Comparison of ENCODE assay signal across 8 mouse cellular contexts in the genomic region with DNA sequence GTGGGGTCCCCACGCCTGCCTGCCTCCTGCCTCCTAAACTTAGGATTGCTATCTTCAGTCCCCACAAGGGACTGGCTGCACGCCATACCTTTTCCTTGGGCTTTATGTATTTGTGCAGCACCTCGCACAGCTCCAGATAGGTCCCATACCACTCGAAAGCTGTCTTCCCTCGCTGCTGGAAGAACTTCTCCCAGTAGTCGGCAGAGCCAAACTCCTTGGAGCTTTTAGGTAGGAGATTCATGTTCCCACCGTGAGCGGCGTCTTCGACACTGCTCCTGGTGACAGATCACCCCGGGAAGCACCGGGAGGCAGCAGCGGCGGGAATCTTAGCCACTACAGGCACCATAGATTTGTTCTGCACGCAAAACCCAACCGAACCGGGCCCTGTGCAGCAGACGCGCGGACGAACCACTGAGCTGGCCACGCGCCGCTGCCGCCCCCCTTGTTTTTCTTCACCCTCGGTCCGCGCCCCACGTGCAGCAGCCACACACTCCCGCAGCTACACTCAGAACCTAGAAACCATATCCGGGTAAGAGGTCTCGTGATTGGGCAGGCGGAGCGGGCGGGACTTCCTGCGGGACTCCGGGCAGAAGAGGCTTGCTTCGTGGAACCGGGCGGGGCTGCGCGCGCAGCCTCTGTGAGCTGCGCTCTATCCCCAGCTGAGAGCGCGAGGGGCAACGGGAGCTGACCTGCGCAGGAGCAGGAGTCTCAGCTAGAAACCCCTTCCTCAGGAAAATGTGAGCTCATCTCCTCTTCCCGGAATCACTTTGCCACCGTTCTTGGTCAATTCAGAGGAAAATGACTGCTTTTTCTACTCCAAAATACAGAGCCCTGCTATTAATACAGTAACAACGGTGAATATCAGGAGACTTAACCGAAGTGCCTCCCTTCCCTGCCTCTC. TPM values are rescaled to one million over a fixed set of nuclear protein-coding genes. Genes with fewer than 3 reads are reported as not detected.
DNase-seq lines count a peak whose midpoint lies in the region; ATAC-seq and TF ChIP-seq lines count a peak whose summit lies in the region.

A gene (minus strand): TSS at position 536 of the 901 bp plus-strand sequence.

- TF ChIP-seq CTCF in lung, adult 2 months (IDR thresholded peaks at IDR 0.05; ENCODE audit: insufficient read depth, low read length) = no peak
- no peak for TF ChIP-seq CTCF in olfactory bulb, adult 2 months (IDR thresholded peaks at IDR 0.05; ENCODE audit: insufficient read depth, low read depth, low read length)
- TF ChIP-seq CTCF in thymus, adult 2 months (IDR thresholded peaks at IDR 0.05; ENCODE audit: borderline replicate concordance, control insufficient read depth, extremely low read depth, insufficient read depth, low read length, poor library complexity) = peak; percentile 68; the same call in 1 of the 2 replicates

- peaks cover 12% of the 10 kb centered on the region for H3K4me1 ChIP-seq in forebrain, embryonic 14.5 days (ENCODE audit: control insufficient read depth, insufficient read depth, low read length)
- peaks cover 9% of the 10 kb centered on the region; the same call in 1 of the 2 replicates for H3K4me1 ChIP-seq in lung, adult 2 months (ENCODE audit: control insufficient read depth, insufficient read depth, low read length)
- H3K4me1 ChIP-seq in olfactory bulb, adult 2 months (ENCODE audit: control insufficient read depth, insufficient read depth, low read length) = peaks cover 5% of the 10 kb centered on the region
- H3K4me1 ChIP-seq in thymus, adult 2 months (replicated peaks; ENCODE audit: control insufficient read depth, insufficient read depth, low read length) = no peaks in the 10 kb centered on the region; the same call in 1 of the 2 replicates

- WGBS in forebrain, embryonic 14.5 days = under 1% methylated on average over 52 of the region's 52 CpGs
- WGBS in lung, adult 2 months = under 1% methylated on average over 52 of the region's 52 CpGs
- WGBS in olfactory bulb, adult 2 months = under 1% methylated on average over 52 of the region's 52 CpGs
- WGBS in thymus, adult 2 months = under 1% methylated on average over 52 of the region's 52 CpGs

- no peaks in the 10 kb centered on the region for H3K27me3 ChIP-seq in forebrain, embryonic 14.5 days (replicated peaks; ENCODE audit: control insufficient read depth, insufficient read depth, low read length)
- H3K27me3 ChIP-seq in thymus, adult 2 months (ENCODE audit: control insufficient read depth, insufficient read depth, low read length) = no peaks in the 10 kb centered on the region

- peak within 1 kb of the TSS; percentile 73 for H3K9ac ChIP-seq in forebrain, embryonic 14.5 days (ENCODE audit: low read length)

- peak within 1 kb of the TSS; percentile 77 for H3K4me2 ChIP-seq in forebrain, embryonic 14.5 days (ENCODE audit: low read length)

- DNase-seq in ES-CJ7 (ENCODE audit: low read depth, low spot score) = peak; percentile 98
- peak; percentile 82 for DNase-seq in cerebellum, adult 11 months
- peak; percentile 98 for DNase-seq in forebrain, embryonic 14.5 days (ENCODE audit: low spot score)
- peak; percentile 79 for DNase-seq in heart, postnatal 25 days (ENCODE audit: low spot score)
- peak; percentile 85 to 92 for DNase-seq in layer of hippocampus, adult 18-20 months (ENCODE audit: low spot score in 2 of 2)
- peak; percentile 80 for DNase-seq in lung, adult 2 months
- DNase-seq in thymus, adult 2 months = peak; percentile 87

- peak within 1 kb of the TSS; percentile 21; the same call in 1 of the 2 replicates for H3K27ac ChIP-seq in forebrain, embryonic 14.5 days (ENCODE audit: low read depth, low read length)
- peak within 1 kb of the TSS; percentile 60; the same call in 1 of the 2 replicates for H3K27ac ChIP-seq in olfactory bulb, adult 2 months (ENCODE audit: insufficient read depth, low read depth, low read length)
- no peak within 1 kb of the TSS for H3K27ac ChIP-seq in thymus, adult 2 months (ENCODE audit: control insufficient read depth, insufficient read depth, low read length)

- H3K9me3 ChIP-seq in forebrain, embryonic 14.5 days (replicated peaks; ENCODE audit: control insufficient read depth, low read length) = no peaks in the 10 kb centered on the region

- H3K36me3 ChIP-seq in forebrain, embryonic 14.5 days (ENCODE audit: control insufficient read depth, insufficient read depth, low read length) = peaks cover 29% of the 10 kb centered on the region
- H3K36me3 ChIP-seq in thymus, adult 2 months (ENCODE audit: control insufficient read depth, insufficient read depth, low read length) = no peaks in the 10 kb centered on the region

- intact Hi-C loops in heart, postnatal 25 days (cut with DNase I) = loop anchor here (10.0 kb wide), 1 partner anchor 1377 kb away; a partner anchor contains a TSS

- peak within 1 kb of the TSS; percentile 58 for H3K4me3 ChIP-seq in forebrain, embryonic 14.5 days (ENCODE audit: low read depth, low read length)
- H3K4me3 ChIP-seq in lung, adult 2 months (replicated peaks; ENCODE audit: extremely low read depth, low read depth, low read length) = peak within 1 kb of the TSS; percentile 75
- H3K4me3 ChIP-seq in olfactory bulb, adult 2 months (ENCODE audit: insufficient read depth, low read depth, low read length) = peak within 1 kb of the TSS; percentile 54
- H3K4me3 ChIP-seq in thymus, adult 2 months (ENCODE audit: control insufficient read depth, insufficient read depth, low read length) = peak within 1 kb of the TSS; percentile 82

- peak; percentile 99 for ATAC-seq in forebrain, embryonic 14.5 days

- peak; percentile 93; the same call in 1 of the 2 replicates for TF ChIP-seq POLR2A in lung, adult 2 months (IDR thresholded peaks at IDR 0.05; ENCODE audit: borderline replicate concordance, extremely low read depth, low read depth, low read length)
- TF ChIP-seq POLR2A in olfactory bulb, adult 2 months (IDR thresholded peaks at IDR 0.05; ENCODE audit: insufficient read depth, low read depth, low read length) = peak; percentile 93
- peak; percentile 78 for TF ChIP-seq POLR2A in thymus, adult 2 months (IDR thresholded peaks at IDR 0.05; ENCODE audit: control insufficient read depth, extremely low read depth, insufficient read depth, low read length, poor library complexity)

RNA-seq across cellular contexts. Expression of the gene that starts here (rescaled TPM):
- 10.2 and 11.6 TPM in 2 replicates for polyA plus RNA-seq in forebrain, embryonic 14.5 days (2014; fragmentation: Nextera tagmentation; extraction: Ambion mirVana)
- 1 to 10 TPM; 4.1 to 5.7 TPM for total RNA-seq in heart, postnatal 25 days (2021)
- total RNA-seq in layer of hippocampus, adult 18-20 months (2021) = 10 to 100 TPM; 11.4 to 13.0 TPM
- 3.9 and 6.2 TPM in 2 replicates for polyA plus RNA-seq in lung, adult 2 months (2012; rRNA removed)
- polyA plus RNA-seq in olfactory bulb, adult 2 months (2012; ENCODE audit: insufficient read depth, insufficient read length, low replicate concordance, missing spikeins) = not detected in 2 replicates
- polyA plus RNA-seq in thymus, adult 2 months (2012; rRNA removed) = 7.8 and 8.5 TPM in 2 replicates
